Mouse (Mus musculus) kidney, embryonic 16.5 days (tissue): ENCODE results near the gene AW551984. TPM values are rescaled to one million over a fixed set of nuclear protein-coding genes. Genes with fewer than 3 reads are reported as not detected.

Experiments used
- ATAC-seq: fragments of 200-750 bp; cut with Nextera tagmentation; 2 replicates; pipeline ENCODE4 v1.8.0; 2017; ENCODE audit warnings: moderate TSS enrichment; ENCODE audit not compliant: low FRiP score, low TSS enrichment
- H3K27ac ChIP-seq: fragments of 300-500 bp; sonication (generic); 2 replicates; pipeline ENCODE4 v1.5.1; 2014; ENCODE audit warnings: low read length
- H3K27me3 ChIP-seq: fragments of 300-500 bp; sonication (generic); 2 replicates; pipeline ENCODE4 v1.6.1; 2014; ENCODE audit warnings: low read length, control low read depth, mixed read lengths; ENCODE audit not compliant: insufficient read depth
- H3K36me3 ChIP-seq: fragments of 300-500 bp; sonication (generic); 2 replicates; pipeline ENCODE4 v1.6.1; 2014; ENCODE audit warnings: low read length, control low read depth, mixed read lengths; ENCODE audit not compliant: insufficient read depth
- H3K4me1 ChIP-seq: fragments of 300-500 bp; sonication (generic); 2 replicates; pipeline ENCODE4 v1.6.1; 2014; ENCODE audit warnings: low read length, control low read depth, mixed read lengths; ENCODE audit not compliant: insufficient read depth
- H3K4me2 ChIP-seq: fragments of 300-500 bp; sonication (generic); replicated peaks from 2 replicates; pipeline ENCODE4 v1.6.1; 2014; ENCODE audit warnings: low read depth, low read length
- H3K4me3 ChIP-seq: fragments of 300-500 bp; sonication (generic); 2 replicates; pipeline ENCODE4 v1.5.1; 2014; ENCODE audit warnings: mild to moderate bottlenecking, low read length
- H3K9ac ChIP-seq: fragments of 300-500 bp; sonication (generic); replicated peaks from 2 replicates; pipeline ENCODE4 v1.6.1; 2014; ENCODE audit warnings: low read length
- H3K9me3 ChIP-seq: fragments of 300-500 bp; sonication (generic); 2 replicates; pipeline ENCODE4 v1.6.1; 2016; ENCODE audit warnings: low read length, control low read depth
- WGBS: fragments of 180-500 bp; shearing (Covaris S2); extraction: QIAGEN DNeasy Blood & Tissue Kit; methylation state at CpG from one replicate; pipeline ENCODE4 v1.1.7; 2014; 5-methylcytosine and 5-hydroxymethylcytosine counted together
- polyA plus RNA-seq: library from polyadenylated mRNA; unstranded; fragments of >200 nt; fragmentation: Nextera tagmentation; extraction: Ambion mirVana; gene quantifications from 2 replicates; pipeline ENCODE4 v1.2.1, GENCODE M21; 2015

Gene AW551984
- polyA plus RNA-seq, 1 experiment from 2014 or later = 16.2 TPM

GRCm38 (mm10) chr9:39608497-39608896, 4.3 kb upstream of the AW551984 start:
- no peak overlapping the region for H3K4me2 ChIP-seq
- ATAC-seq = no peak

GRCm38 (mm10) chr9:39603333-39603845, 814 bp downstream of the AW551984 start:
- Histone ChIP-seq H3K4me2 (peak overlapping the region; percentile 88), H3K4me3 (peak overlapping the region; percentile 52), H3K36me3 (no peaks in the 10 kb centered on the region), H3K9ac (peak overlapping the region; percentile 50; the same call in 1 of the 2 replicates), H3K27ac (no peak overlapping the region), H3K4me1 (peaks cover 12% of the 10 kb centered on the region; the same call in 1 of the 2 replicates), H3K27me3 (peaks cover 7% of the 10 kb centered on the region; the same call in 1 of the 2 replicates), H3K9me3 (no peaks in the 10 kb centered on the region)
- peak; percentile 85 for ATAC-seq
- 1% methylated on average over 9 of the region's 9 CpGs for WGBS

More at GRCm38 (mm10) chr9:39608497-39608896, 4.3 kb upstream of the AW551984 start:
- Histone ChIP-seq H3K9ac (no peak overlapping the region), H3K27me3 (peaks cover 4% of the 10 kb centered on the region; the same call in 1 of the 2 replicates), H3K9me3 (no peaks in the 10 kb centered on the region), H3K36me3 (no peaks in the 10 kb centered on the region), H3K4me3 (no peak overlapping the region), H3K27ac (no peak overlapping the region), H3K4me1 (peaks cover 6% of the 10 kb centered on the region; the same call in 1 of the 2 replicates)

DNA sequence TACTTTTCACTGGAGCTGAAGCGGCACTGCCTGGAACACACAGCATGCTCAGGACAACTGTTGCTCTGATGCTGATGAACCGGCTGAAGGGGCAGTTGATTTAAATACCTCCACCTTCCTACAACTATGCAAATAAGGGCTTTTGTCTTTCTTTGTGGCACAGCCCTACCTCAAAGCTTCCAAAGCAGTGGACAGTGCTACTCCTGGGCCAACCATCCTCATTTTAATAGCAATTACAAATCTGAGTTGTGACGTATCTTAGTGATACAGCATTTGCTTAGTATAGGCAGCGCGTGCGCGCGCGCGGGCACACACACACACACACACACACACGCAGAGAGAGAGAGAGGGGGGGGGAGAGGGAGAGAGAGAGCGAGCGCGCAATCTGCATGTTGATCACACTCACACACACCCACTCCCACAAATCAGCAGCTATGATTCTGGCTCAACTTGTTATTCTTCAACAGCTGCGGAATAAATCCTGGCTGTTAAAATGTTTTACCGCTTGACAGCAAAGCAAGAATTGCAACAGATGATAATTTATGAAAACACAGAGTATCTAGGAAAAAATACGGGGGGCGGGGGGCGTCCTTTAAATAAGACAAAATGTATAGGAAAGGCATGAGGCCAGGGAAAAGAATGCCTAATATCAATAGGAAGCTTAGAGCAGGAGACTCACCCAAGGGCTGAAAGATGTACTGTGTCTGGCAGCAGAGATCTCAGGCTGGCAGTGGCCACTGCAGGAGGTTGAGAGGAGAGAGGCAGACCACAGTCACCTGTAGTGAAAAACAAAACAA, 1.5 kb downstream of the AW551984 start:
- WGBS = under 1% methylated on average over 19 of the region's 19 CpGs
- Histone ChIP-seq H3K27me3 (peaks cover 7% of the 10 kb centered on the region; the same call in 1 of the 2 replicates), H3K4me2 (peak overlapping the region; percentile 88), H3K4me1 (peaks cover 12% of the 10 kb centered on the region; the same call in 1 of the 2 replicates), H3K4me3 (peak overlapping the region; percentile 52), H3K9ac (peak overlapping the region; percentile 50; the same call in 1 of the 2 replicates), H3K36me3 (no peaks in the 10 kb centered on the region), H3K27ac (no peak overlapping the region), H3K9me3 (no peaks in the 10 kb centered on the region)
- peak; percentile 89 for ATAC-seq

DNA sequence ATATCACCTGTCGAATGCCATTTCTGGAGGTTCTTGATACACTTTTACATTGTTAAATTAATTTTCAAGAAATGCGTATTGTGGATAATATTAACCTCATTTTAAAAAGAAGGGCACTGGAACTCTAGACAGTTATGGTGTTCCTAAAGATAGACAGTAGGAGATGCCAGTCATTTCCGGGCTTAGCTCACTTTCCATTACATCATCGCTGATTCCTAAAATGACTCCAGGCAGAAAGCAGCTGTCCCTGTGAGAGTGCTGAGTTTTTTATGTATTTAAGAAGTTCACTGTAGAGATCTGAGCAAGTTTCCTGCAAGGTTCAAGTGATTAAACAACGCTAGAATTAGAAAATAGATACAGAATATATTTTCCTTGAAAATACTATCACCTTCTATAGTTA, 27.2 kb downstream of the AW551984 start:
- Histone ChIP-seq H3K9me3 (no peaks in the 10 kb centered on the region), H3K4me1 (no peaks in the 10 kb centered on the region), H3K4me2 (no peak overlapping the region), H3K36me3 (no peaks in the 10 kb centered on the region), H3K4me3 (no peak overlapping the region), H3K9ac (no peak overlapping the region), H3K27ac (no peak overlapping the region), H3K27me3 (no peaks in the 10 kb centered on the region)
- 84% methylated on average over 5 of the region's 5 CpGs for WGBS
- no peak for ATAC-seq

GRCm38 (mm10) chr9:39575469-39575868, 28.7 kb downstream of the AW551984 start, which contains the start of gene Olfr959:
Olfr959 (minus strand) TSS chr9:39575569.
- H3K27me3 ChIP-seq = no peaks in the 10 kb centered on the region
- H3K36me3 ChIP-seq = no peaks in the 10 kb centered on the region
- no peak within 1 kb of the TSS for H3K4me3 ChIP-seq
- H3K9me3 ChIP-seq = no peaks in the 10 kb centered on the region
- no peak within 1 kb of the TSS for H3K27ac ChIP-seq
- no peaks in the 10 kb centered on the region for H3K4me1 ChIP-seq
- ATAC-seq = no peak
- H3K4me2 ChIP-seq = no peak within 1 kb of the TSS
- no peak within 1 kb of the TSS for H3K9ac ChIP-seq
- WGBS = 84% methylated on average over 3 of the region's 3 CpGs

DNA sequence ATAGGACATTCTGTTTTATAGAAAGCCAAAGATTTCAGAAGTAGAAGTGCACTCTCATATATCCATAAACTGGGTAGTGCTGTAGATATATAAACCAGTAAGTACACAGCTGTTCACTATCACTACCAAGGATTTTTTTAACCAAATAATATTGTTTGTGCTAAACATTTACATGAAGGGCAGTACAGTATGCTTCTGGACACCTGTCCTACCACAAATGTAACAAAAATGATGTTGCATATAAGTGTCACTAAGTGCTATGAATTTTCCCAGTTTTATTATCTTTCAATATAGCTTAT, 45.9 kb downstream of the AW551984 start:
- Histone ChIP-seq H3K4me3 (no peak overlapping the region), H3K9ac (no peak overlapping the region), H3K4me2 (no peak overlapping the region), H3K36me3 (no peaks in the 10 kb centered on the region), H3K27me3 (no peaks in the 10 kb centered on the region), H3K4me1 (no peaks in the 10 kb centered on the region), H3K27ac (no peak overlapping the region), H3K9me3 (no peaks in the 10 kb centered on the region)
- ATAC-seq = no peak

- no peak overlapping the region for H3K4me2 ChIP-seq
- WGBS = 66% methylated on average over 3 of the region's 3 CpGs
- no peaks in the 10 kb centered on the region for H3K36me3 ChIP-seq
- H3K27me3 ChIP-seq = no peaks in the 10 kb centered on the region
- ATAC-seq = no peak
- H3K27ac ChIP-seq = no peak overlapping the region
- no peak overlapping the region for H3K4me3 ChIP-seq
- no peak overlapping the region for H3K9ac ChIP-seq
- H3K9me3 ChIP-seq = no peaks in the 10 kb centered on the region
- H3K4me1 ChIP-seq = no peaks in the 10 kb centered on the region
These were observed 46.5 kb downstream of the AW551984 start for GRCm38 (mm10) chr9:39557529-39558348.

DNA sequence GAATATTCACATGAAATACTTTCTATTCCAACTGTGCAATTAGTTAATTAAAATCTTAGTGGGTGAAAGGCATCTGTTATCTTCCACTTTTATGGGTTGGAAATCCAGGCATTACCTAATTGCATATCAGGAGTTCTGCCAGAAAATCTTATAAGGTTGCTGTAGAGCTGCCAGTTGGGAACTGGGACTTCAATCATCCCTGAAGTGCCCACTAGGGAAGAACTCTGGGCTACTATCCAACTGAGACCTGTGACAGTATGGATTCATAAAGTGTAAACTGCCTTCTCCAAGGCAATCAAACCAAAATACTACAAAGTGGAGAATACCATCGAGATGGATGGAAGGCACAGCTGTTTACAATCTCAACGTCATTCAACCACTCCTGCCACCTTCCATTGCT, 50.3 kb downstream of the AW551984 start, which contains the start of gene Olfr958:
Gene Olfr958, minus strand, starts transcription at position 109 of the 400 bp plus-strand sequence.
- no peaks in the 10 kb centered on the region for H3K4me1 ChIP-seq

GRCm38 (mm10) chr9:39550806-39551205, 53.4 kb downstream of the AW551984 start:
- 86% methylated on average over 5 of the region's 5 CpGs for WGBS

More for the DNA sequence above, 50.3 kb downstream of the AW551984 start, which contains the start of gene Olfr958:
- no peak within 1 kb of the TSS for H3K9ac ChIP-seq
- H3K27me3 ChIP-seq = no peaks in the 10 kb centered on the region
- no peak within 1 kb of the TSS for H3K4me2 ChIP-seq
- no peaks in the 10 kb centered on the region for H3K9me3 ChIP-seq
- no peak within 1 kb of the TSS for H3K4me3 ChIP-seq
- WGBS = 74% methylated on average over 2 of the region's 2 CpGs
- no peak for ATAC-seq
- no peak within 1 kb of the TSS for H3K27ac ChIP-seq
- H3K36me3 ChIP-seq = no peaks in the 10 kb centered on the region

More at GRCm38 (mm10) chr9:39550806-39551205, 53.4 kb downstream of the AW551984 start:
- ATAC-seq = no peak
- H3K36me3 ChIP-seq = no peaks in the 10 kb centered on the region
- H3K9me3 ChIP-seq = no peaks in the 10 kb centered on the region
- no peak overlapping the region for H3K27ac ChIP-seq
- H3K4me2 ChIP-seq = no peak overlapping the region
- no peak overlapping the region for H3K9ac ChIP-seq
- no peaks in the 10 kb centered on the region for H3K4me1 ChIP-seq
- no peaks in the 10 kb centered on the region for H3K27me3 ChIP-seq
- H3K4me3 ChIP-seq = no peak overlapping the region
